Mouse (Mus musculus): ENCODE results near the gene Fbxo17.

The Fbxo17 gene

DNA sequence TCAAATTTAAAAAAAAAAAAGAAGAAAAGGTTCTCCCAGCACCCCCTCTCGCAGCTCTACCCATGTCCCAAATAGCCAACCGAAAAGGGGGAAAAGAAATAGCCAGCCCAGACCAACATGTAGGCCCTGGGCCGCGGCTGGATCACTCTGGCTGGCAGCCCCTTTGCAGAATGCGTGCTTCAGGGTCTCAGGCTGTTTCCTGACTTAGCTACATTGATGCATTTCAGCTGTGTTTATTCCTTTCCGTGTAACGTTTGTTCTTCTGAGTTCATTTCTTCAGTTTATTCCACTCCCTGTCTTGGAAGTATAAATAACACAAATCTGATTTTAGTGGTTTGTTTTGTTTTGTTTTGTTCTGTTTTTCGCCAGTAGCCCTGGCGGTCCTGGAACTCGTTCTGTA lies 1.1 kb downstream of the Fbxo17 start:
- DNase-seq (ENCODE audit: low read depth, low spot score): no peak

DNA sequence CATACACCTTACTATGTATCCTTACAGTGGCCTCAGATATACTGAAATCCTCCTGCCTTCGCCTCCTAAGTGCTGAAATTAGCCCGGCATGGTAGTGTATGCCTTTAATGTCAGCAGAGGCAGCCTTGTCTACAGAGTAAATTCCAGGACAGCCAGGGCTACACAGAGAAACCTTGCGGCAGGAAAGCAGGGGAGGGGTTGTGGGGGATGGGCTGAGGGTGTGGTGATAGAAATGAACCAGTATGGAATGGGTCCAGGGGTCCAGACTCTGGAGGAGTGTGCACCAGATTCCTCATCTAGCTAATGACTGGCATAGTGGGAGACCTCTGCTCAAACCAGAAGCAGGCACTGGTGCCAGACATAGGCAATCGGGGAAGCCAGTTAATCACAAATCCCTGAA lies 2.6 kb downstream of the Fbxo17 start:
- peak; percentile 72 for DNase-seq (ENCODE audit: low read depth, low spot score)

DNA sequence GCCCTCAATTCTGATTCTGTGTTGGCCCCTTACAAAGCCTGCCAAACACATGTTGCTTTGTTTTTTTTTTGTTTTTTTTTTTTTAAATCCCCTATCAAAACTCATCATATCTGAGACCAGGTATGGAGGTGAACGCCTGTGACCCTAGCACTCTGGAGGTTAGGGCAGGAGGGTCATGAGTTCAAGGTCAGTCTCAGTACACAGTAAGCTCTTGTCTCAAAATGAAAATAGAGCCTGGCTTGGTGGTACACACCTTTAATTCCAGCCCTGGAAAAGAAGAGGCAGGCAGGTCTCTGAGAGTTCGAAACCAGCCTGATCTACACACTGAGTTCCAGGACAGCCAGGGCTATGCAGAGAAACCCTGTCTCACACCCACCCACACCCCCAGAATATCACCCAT lies 3.0 kb downstream of the Fbxo17 start:
- DNase-seq (ENCODE audit: low read depth, low spot score): peak; percentile 62

DNA sequence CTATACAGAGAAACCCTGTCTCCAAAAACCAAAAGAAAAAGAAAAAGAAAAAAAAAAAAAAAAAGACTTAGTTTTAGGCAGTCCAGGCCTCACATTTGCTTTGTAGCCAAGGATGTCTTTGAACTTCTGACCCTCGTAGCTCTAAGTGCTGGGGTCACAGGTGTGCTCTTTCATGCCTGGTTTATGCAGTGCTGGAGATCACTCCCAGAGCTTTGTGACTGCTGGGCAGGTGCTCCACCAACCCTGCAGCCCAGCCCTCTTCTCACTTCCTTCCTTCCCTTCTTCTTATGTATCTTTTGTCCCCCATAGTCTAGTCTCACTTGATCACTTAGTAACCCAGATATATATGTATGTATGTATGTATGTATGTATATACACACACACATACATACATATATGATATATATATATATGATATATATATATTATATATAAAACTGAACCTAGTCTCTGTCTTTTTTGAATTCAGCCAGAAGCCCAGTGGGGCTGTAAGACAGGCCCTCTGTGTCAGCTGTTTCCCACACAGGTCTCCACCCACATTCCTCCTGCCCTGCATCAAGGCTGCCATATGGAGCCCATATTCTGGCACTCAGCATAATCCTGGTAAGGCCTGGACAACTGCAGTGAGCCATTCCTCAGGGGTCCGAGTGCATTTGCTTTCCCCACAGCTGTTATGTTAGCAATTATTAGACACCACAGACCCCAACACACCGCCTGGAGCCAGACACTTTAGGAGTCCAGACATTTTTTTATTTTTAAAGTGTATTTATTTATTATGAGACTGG lies 4.3 kb downstream of the Fbxo17 start:
- no peak for DNase-seq (ENCODE audit: low read depth, low spot score)

DNA sequence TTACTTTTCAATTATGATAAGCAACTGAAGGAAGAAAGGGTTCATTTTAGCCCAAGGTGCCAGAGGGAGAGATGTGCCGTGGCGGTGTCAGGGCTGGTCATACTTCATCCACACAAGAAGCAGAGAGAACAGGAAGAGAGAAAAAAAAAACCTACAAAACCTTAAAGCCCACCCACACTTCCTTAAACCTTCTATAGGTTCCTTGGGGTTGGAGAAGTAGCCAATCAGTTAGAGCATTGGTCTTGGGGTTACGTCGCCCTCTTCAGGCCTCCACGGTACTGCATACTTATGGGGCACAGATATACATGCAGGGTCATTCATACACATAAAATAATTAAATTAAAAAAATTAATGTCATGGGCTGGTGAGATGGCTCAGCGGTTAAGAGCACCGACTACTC lies 5.5 kb downstream of the Fbxo17 start:
- no peak for DNase-seq (ENCODE audit: low read depth, low spot score)

DNA sequence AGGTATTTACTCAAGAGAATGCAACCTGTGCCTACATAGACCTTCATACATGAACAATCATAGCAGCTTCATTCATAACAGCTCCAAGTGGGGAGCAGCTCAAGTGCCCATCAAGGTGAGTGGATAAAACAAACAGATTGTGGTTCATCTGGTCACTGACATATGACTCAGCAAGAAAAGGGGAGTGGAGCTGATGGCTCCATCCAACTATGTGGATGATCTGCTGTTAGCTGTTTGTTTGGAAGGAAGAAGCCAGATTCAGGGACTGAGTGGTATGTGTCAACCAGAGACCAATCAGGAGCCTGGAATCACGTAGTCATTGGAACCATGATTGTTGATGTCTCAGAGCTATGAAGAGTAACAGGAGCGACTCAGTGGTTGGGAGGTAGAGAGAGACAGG lies 8.0 kb downstream of the Fbxo17 start:
- peak; percentile 57 for DNase-seq (ENCODE audit: low read depth, low spot score)

DNA sequence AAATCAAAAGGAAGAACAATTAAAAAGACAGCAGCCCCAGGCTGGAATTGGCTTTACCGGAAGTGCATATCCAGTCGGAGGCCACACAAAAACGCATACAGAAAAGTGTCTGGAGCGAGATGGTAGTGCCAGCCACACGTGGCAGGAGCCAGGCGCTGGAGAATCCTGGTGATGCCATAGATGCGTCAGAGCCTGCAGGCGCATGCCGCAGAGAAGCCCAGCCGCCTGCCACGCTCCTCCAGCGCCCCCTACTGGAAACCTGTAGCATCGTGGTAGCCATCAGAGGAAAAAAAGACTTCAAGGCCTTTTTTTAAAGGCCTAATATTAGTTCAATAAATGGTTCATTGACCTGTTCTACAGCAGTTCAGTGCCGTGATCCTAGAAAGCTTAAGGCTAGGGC lies 10.0 kb downstream of the Fbxo17 start:
- peak; percentile 76 for DNase-seq (ENCODE audit: low read depth, low spot score)

DNA sequence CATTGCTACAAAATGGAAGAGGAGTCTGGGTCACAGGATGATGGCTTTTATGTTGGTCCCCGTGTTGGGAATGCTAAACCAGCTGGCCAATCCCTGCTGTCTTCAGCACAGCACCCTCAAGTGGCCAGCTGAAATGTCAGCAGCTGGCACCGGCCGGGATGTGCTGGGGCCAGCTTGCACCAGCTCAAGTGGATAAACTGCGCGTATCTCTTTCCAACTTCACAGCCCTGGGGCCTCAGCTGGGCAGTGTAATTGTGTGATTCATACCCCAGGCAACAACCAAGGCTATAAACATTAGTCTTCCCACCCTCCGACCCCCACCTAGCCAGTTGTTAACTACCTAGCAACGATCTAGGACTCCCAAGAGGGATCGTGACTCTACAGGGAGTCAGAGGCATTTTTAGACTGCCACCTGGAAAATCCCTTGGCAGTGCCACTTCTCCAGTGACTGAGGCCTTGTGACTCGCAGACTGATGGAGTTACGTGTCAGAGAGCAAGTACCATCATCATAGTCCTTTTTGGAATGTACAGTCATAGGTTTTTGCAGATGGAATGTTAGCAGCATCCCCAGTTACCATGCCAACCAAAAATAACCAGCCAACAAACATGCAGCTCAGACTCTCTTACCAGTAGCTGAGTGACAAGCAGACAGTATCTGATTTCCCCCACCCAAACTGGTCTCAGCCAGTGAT lies 11.2 kb downstream of the Fbxo17 start:
- DNase-seq (ENCODE audit: low read depth, low spot score): no peak

DNA sequence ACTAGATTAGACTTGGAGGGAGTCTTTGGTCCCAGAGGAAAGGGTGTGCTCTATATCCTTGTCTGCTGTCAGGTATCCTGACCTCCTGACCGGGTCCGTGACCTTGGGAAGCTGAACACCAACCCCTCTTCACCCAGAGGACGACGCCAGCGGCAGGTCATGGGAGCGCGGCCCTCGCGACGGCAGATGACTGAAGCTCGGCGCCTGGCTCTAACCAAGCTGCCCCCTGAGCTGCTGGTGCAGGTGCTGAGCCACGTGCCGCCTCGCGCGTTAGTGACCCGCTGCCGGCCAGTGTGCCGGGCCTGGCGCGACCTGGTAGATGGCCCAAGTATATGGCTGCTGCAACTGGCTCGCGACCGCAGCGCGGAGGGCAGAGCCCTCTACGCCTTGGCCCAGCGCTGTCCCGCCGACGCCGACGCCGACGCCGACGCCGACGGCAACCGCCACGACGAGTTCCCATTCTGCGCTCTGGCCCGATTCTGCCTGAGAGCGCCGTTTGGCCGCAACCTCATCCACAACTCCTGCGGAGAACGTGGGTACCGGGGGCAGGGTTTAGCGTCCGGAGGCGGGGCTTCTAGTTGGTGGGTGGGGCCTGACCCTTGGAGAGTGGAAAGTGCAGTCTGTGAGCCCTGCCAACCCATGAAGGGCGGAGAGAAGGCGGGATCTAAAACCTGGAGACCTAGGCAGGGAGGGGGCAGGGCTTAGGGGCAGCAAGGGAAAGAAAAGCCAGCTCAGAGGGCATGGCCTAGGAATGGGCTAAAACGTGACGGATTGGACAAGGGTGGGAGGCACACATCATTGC lies 15.9 kb downstream of the Fbxo17 start:
- peak; percentile 96 for DNase-seq (ENCODE audit: low read depth, low spot score)

DNA sequence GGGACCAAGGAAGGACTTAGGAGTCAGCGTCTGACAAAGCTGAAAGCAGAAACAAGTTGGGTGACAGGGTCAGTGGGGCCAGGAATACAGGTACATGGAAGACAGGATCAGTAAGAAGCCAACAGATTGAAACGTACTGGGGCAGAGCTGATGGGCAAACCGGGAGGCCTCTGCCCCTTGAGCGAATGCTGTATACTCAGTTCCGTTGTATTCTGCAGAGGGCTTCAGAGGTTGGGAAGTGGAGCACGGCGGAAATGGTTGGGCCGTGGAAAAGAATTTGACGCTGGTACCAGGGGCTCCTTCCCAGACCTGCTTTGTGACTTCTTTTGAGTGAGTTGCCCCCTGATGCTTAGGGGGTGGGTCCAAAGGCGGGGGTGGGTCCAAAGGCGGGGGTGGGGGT lies 16.6 kb downstream of the Fbxo17 start:
- no peak for DNase-seq (ENCODE audit: low read depth, low spot score)

DNA sequence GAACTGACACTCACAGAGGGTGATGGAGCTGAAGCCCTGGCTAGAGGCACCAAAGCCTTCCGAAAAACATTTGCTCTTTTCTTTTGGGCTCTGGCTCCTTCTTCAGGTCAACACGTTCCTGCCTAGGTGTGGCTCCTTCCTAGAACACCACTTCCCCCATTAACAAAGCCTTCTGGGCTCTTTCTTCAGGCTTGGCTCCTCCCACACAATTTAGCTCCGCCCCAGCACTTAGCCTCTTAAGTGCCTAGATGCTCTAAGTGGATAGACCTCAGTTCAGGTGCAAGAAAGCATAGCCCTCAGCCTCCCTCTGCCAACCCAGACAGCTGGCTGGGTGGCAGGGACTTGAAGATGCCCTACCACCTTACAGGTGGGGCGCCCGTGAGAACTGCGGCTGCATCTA lies 19.1 kb downstream of the Fbxo17 start:
- peak; percentile 92 for DNase-seq (ENCODE audit: low read depth, low spot score)

DNA sequence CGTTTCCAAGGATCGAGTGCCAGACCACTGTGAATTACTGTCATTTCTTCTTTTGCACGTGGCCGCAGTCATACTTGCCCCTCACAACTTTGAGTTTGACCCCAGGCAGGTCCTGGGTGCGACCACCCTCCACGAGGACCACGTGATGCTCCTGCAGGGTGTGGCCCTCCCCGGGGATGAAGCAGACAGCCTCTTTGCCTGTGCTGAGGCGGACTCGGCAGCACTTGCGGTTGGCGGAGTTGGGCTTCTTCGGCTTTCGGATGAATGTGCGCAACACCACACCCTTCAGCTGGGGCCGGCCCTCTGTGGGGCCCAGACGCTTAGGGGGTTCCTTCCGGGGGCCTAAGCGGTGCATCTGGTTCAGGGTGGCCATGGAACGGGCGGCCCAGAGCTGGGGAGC lies 23.2 kb downstream of the Fbxo17 start:
- peak; percentile 60 for DNase-seq (ENCODE audit: low read depth, low spot score)

DNA sequence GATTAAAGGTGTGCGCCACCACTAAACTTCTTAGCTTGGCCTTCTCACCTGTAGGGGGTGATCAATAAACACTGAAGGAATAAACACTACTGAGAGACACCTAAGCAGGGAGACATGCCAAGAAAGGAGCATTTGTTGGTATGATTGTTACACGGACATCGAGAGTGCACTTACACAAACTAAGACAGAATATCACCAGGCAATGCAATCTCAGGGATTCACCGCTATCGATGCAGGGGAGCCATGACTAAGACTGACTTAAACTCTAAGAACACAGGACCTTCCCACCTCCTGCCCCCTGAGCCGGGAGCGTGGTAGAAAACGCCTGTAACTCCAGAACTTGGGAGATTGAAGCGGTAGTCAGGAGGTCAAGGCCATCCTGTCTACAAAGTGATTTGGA lies 24.3 kb downstream of the Fbxo17 start:
- DNase-seq (ENCODE audit: low read depth, low spot score): peak; percentile 43

DNA sequence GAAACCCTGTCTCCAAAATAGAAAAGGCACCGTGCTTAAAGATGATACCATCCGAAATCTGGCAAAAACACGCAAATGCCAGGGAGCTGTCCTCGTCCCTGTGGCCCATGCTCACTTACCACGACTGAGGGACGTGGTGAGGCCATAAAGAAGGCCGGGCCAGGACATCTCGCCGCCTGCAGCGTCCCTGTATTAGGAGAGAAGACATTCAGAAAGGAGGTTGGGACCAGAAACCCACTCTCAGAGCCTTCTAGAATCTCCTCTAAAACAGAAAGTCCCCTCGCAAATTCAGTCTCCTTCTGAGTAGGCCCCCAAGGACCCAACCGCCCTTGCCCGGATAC lies 24.7 kb downstream of the Fbxo17 start:
- no peak for DNase-seq (ENCODE audit: low read depth, low spot score)

DNA sequence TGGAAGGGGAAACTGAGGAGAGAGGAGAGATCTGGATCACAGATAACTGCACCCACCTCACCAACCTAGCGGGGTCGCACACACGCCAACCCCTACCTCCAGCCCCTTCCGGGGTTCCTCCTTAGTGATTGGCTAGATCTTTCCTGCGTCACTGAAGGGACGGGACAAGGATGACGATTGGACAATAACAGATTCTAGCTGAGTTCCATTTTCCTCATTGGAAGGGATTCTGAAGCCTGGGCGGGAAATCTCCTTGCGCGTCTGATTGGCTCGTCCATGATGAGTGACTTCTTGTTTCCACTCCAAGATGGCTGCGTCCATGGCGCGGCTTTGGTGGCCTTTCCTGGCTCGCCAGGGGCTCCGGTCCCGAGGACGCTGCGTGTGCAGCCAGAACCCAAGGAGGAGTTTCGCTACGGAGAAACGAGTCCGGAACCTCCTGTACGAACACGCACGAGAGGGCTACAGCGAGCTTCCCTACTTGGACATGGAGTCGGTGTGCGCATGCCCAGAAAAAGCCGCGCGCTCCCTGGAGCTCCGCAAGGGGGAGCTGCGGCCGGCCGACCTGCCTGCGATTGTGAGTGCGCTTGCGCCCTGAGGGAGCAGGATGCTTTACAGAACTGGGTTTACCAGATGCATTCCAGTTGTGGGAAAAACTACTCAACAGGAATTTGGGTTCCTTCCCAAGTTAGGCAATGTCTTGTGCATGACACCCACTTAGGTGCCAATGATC lies 25.3 kb downstream of the Fbxo17 start, which contains the start of the genes Mrps12 and Sars2:
Gene Mrps12, minus strand, starts transcription at position 112 of the 730 bp plus-strand sequence.
Gene Sars2, plus strand, starts transcription at position 284 of the 730 bp plus-strand sequence.
- peak; percentile 99 for DNase-seq (ENCODE audit: low read depth, low spot score)

DNA sequence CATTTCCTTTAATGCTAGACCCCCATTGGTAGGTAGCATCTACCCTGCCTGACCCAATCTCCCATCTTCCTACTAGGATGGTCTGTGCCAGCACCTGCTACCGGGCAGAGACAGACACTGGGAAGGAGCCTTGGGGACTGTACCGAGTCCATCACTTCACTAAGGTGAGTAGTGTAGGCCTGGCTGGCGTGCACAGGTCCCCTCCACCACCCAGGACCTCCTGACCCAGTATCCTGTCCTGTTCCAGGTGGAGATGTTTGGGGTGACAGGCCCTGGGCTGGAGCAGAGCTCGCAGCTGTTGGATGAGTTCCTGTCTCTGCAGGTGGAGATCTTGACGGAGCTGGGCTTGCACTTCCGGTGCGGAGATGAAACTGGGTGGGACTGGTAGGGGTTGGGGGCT lies 33.3 kb downstream of the Fbxo17 start:
- DNase-seq (ENCODE audit: low read depth, low spot score): no peak

DNA sequence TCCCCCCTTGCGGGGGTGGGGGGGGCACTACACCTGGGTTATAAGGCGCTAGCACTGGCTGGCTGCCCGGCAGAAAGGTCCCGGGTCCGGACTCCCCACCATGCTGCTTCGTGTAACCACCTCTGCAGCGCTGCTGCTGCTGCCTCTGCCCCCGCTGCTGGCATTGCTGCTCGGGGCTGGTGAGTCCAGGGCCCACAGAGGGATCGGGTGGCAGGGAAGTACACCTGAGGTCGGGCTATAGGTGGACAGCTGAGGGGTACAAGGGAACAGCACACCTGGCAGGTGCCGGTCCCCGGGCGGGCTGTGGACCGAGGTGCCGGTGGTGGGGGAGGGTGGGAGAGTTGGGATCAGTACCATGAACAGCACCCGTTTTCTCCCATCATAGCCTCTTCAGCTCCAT lies 39.5 kb downstream of the Fbxo17 start, which contains the start of gene Ccer2:
Gene Ccer2, plus strand, starts transcription at position 96 of the 400 bp plus-strand sequence.
- no peak for DNase-seq (ENCODE audit: low read depth, low spot score)

DNA sequence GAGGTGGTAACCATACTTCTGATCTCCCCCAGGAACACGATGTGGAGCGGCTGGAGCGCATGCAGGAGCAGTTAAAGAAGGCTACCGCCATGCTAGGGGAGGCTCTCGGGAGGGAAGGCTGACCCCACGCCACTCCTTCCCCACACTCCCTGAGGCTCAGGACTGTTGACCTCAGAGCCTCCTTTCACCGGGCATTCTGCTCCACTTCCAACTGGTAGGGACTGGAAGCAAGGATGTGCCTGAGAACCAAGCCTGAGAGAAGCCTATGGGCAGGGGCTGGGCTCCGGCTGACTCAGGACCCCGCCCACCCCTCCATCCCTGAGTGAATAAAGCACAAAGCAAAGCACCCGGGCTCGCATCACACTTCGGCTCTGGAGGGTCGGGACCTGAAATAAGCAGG lies 42.0 kb downstream of the Fbxo17 start:
- DNase-seq (ENCODE audit: low read depth, low spot score): no peak

DNA sequence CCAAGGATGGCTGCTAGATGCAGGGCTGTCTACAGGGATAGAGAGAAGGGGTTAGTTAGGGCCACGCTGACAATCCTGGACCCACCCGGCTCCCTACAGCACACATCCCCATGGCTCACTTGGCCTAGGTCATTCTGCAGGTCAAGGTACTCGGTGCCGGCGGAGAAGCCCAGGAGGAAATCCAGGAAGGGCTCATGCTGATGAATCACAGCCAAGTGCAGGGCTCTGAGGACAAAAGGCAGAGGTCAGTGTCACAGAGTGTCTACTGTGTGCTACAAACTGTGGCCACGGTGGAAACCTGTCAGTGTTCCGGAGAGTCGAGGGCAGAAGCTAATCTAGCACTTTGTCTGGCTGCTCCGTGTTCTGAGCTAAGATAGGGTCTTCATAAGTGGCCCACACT lies 45.3 kb downstream of the Fbxo17 start:
- DNase-seq (ENCODE audit: low read depth, low spot score): no peak

DNA sequence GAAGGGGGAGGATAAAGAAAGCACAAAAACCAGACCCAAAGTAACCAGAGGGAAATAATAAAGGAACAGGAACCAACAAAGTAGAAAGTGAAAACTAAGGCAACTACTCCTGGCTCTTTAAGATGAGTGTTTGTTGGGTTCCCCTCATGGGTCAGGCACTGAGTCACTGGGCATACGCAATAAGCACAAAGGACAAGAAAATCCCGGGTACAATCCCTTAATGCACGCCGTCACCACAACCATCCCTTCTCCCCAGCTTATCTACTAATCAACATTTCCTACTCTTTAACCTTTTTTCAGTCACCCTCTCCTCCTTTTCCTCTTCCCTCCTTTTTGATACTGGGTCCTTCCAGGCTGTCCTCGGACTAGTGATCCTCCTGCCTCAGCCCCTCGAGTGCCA lies 48.6 kb downstream of the Fbxo17 start:
- DNase-seq (ENCODE audit: low read depth, low spot score): no peak

DNA sequence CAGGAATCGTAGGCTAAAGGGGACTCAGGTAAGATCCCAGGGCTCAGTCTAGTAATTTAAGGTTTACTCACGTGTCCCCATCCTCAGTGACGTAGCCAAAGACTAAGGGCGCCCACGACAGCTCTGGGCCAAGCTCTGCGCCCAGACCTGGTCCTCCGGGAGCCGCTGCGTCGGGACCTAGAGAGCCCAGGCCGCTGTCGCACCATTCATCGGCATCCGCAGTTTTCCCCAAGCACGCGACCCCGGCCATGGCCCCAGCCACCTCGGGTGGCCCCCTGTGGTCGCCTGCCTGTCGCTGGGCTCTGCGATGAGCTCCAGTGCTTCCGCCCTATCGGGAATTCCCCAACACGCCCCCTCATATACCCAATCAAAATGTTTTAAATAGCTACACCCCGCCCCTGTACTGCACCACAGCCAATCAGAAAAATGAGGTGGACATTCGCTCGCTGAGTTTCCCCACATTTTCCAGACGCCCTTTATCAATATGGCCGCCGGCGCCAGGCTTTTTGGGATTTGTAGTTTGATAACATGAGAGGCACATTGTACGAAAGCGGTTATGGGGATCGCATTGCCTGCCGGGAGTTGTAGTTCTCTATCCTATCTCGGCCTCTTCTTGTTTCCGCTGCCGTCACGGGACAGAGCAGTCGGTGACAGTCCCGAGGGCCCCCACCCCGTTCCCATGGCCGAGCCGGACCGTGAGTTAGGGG lies 49.7 kb downstream of the Fbxo17 start, which contains the start of gene Sirt2:
Gene Sirt2, plus strand, starts transcription at position 563 of the 707 bp plus-strand sequence.
- DNase-seq (ENCODE audit: low read depth, low spot score): peak; percentile 98

Data from ES-CJ7 (cell line).